In the genomic region with DNA sequence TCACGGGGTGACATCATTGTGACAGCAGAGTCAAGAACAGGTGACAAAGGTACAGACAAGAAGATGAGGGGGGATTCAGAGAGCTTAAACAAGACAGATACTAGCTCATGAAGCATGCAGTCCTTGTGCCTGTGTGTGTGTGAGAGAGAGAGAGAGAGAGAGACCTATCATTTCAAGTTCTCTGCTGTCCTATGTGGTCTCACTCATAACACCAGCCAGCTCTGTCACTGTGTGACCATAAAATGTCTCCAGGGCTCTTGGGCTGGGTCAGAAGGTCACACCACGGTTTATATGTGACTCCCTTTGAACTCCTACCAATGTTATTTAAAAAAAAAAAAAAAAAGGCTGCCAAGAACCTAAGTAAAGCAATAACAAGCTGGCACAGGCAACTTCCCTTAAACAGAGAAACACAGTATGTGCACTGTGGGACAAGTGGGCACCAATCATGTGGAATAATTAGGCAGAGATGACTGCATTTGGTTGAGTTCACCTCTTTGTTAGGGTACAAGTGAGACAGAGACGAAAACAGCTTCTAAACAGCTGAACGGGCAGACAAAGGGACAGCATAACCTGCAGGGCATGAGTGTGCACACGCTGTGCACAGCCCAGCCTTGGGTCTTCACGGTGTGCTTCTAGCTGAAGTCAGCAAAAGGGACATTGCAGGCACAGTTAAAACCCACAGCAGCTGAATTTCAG, we compare ENCODE assay signal across 13 mouse cellular contexts. TPM values are rescaled to one million over a fixed set of nuclear protein-coding genes. Genes with fewer than 3 reads are reported as not detected.
DNase-seq lines count a peak whose midpoint lies in the region; ATAC-seq and TF ChIP-seq lines count a peak whose summit lies in the region.
"Had no signal": no experiment of that assay in that cellular context is flagged by ENCODE, and none has a peak within 500 bp of the region (broad histone marks: within the 10 kb centered on the region; RNA-seq: fewer than 3 reads in every experiment).

No protein-coding gene starts in this region.

- H3K4me1 ChIP-seq in kidney, embryonic 15.5 days = peaks cover 12% of the 10 kb centered on the region
- peaks cover 19% of the 10 kb centered on the region for H3K4me1 ChIP-seq in forebrain, embryonic 10.5 days
- H3K4me1 ChIP-seq in forebrain, postnatal 0 days (ENCODE audit: insufficient read depth) = no peaks in the 10 kb centered on the region
- H3K4me1 ChIP-seq in intestine, postnatal 0 days (replicated peaks; ENCODE audit: control insufficient read depth, insufficient read depth, low read length) = no peaks in the 10 kb centered on the region

- no peaks in the 10 kb centered on the region for H3K27me3 ChIP-seq in kidney, embryonic 15.5 days
- H3K27me3 ChIP-seq in forebrain, embryonic 10.5 days (ENCODE audit: poor library complexity, severe bottlenecking) = no peaks in the 10 kb centered on the region
- H3K27me3 ChIP-seq in forebrain, postnatal 0 days (ENCODE audit: insufficient read depth, low read length) = no peaks in the 10 kb centered on the region
- no peaks in the 10 kb centered on the region for H3K27me3 ChIP-seq in intestine, postnatal 0 days (replicated peaks; ENCODE audit: control insufficient read depth, insufficient read depth, low read length)

- H3K27ac ChIP-seq in kidney, embryonic 15.5 days = no peak overlapping the region
- H3K27ac ChIP-seq in forebrain, embryonic 10.5 days = peak overlapping the region; percentile 66; the same call in 1 of the 2 replicates
- no peak overlapping the region for H3K27ac ChIP-seq in forebrain, postnatal 0 days (ENCODE audit: low read depth, low read length)
- no peak overlapping the region for H3K27ac ChIP-seq in gastrocnemius, adult 2 months
- H3K27ac ChIP-seq in intestine, postnatal 0 days (ENCODE audit: low read depth, low read length) = no peak overlapping the region

- no peak overlapping the region for H3K4me2 ChIP-seq in kidney, embryonic 15.5 days
- H3K4me2 ChIP-seq in forebrain, postnatal 0 days (ENCODE audit: low read depth) = no peak overlapping the region
- H3K4me2 ChIP-seq in intestine, postnatal 0 days (replicated peaks; ENCODE audit: low read depth) = no peak overlapping the region

- 0 out of 2 replicates have a peak, but pooled peaks have one; percentile 26 for ATAC-seq in kidney, embryonic 15.5 days (replicated peaks; ENCODE audit: low FRiP score)
- ATAC-seq in forebrain, postnatal 0 days = peak; percentile 61
- no peak for ATAC-seq in intestine, postnatal 0 days
- ATAC-seq: inflammation-experienced regulatory T-cells, adult 6 months; liver, postnatal 0 days had no signal

- H3K9ac ChIP-seq in kidney, embryonic 15.5 days = no peak overlapping the region
- no peak overlapping the region for H3K9ac ChIP-seq in forebrain, postnatal 0 days
- no peak overlapping the region for H3K9ac ChIP-seq in intestine, postnatal 0 days (ENCODE audit: low read depth, low read length)
- H3K9ac ChIP-seq: liver, postnatal 0 days had no signal

- no peaks in the 10 kb centered on the region for H3K9me3 ChIP-seq in kidney, embryonic 15.5 days (replicated peaks)
- H3K9me3 ChIP-seq in forebrain, embryonic 10.5 days = peaks cover 5% of the 10 kb centered on the region; the same call in 1 of the 2 replicates
- H3K9me3 ChIP-seq in forebrain, postnatal 0 days (ENCODE audit: low read length) = no peaks in the 10 kb centered on the region
- no peaks in the 10 kb centered on the region for H3K9me3 ChIP-seq in intestine, postnatal 0 days (ENCODE audit: control insufficient read depth)

- no peak for DNase-seq in kidney, postnatal 36 days
- DNase-seq in forebrain, embryonic 10.5 days (ENCODE audit: extremely low spot score, low spot score) = no peak
- DNase-seq in forebrain, postnatal 0 days = no peak
- DNase-seq in mesoderm, embryonic 11.5 days (ENCODE audit: low read depth, low spot score) = peak; percentile 16
- no peak for DNase-seq in gastrocnemius, adult 2 months
- no peak for DNase-seq in lung, postnatal 4 days
- DNase-seq: adrenal gland, postnatal 10 days; cerebellum, postnatal 25 days; kidney, postnatal 4 days; liver, postnatal 0 days had no signal

- intact Hi-C loops in gastrocnemius, adult 2 months (cut with DNase I) = loop anchor here (10.0 kb wide), 1 partner anchor 79 kb away; no protein-coding TSS in a partner anchor

- H3K4me3 ChIP-seq in kidney, embryonic 15.5 days (replicated peaks) = no peak overlapping the region
- H3K4me3 ChIP-seq in forebrain, embryonic 10.5 days = no peak overlapping the region
- H3K4me3 ChIP-seq in forebrain, postnatal 0 days (ENCODE audit: low read depth, low read length) = no peak overlapping the region
- no peak overlapping the region for H3K4me3 ChIP-seq in gastrocnemius, adult 2 months
- no peak overlapping the region for H3K4me3 ChIP-seq in intestine, postnatal 0 days (ENCODE audit: low read depth, low read length)

- no peak for TF ChIP-seq CTCF in forebrain, postnatal 0 days (IDR thresholded peaks at IDR 0.05; ENCODE audit: low read depth)
- no peak for TF ChIP-seq CTCF in gastrocnemius, adult 2 months (IDR thresholded peaks at IDR 0.05)
- no peak for TF ChIP-seq CTCF in intestine, postnatal 0 days (IDR thresholded peaks at IDR 0.05; ENCODE audit: low read depth)

- peaks cover 77% of the 10 kb centered on the region for H3K36me3 ChIP-seq in kidney, embryonic 15.5 days
- peaks cover 90% of the 10 kb centered on the region for H3K36me3 ChIP-seq in forebrain, embryonic 10.5 days (replicated peaks)
- H3K36me3 ChIP-seq in forebrain, postnatal 0 days (ENCODE audit: insufficient read depth) = peaks cover 71% of the 10 kb centered on the region
- H3K36me3 ChIP-seq in intestine, postnatal 0 days (ENCODE audit: control insufficient read depth, insufficient read depth) = no peaks in the 10 kb centered on the region

- WGBS in kidney, embryonic 15.5 days = 38% methylated on average over 6 of the region's 6 CpGs
- 37% methylated on average over 6 of the region's 6 CpGs for WGBS in forebrain, embryonic 10.5 days
- 18% methylated on average over 6 of the region's 6 CpGs for WGBS in forebrain, postnatal 0 days
- 64% methylated on average over 6 of the region's 6 CpGs for WGBS in intestine, postnatal 0 days

RNA-seq across cellular contexts. Expression of gene Dzip1, which starts 21.2 kb away (rescaled TPM):
- polyA plus RNA-seq in kidney, embryonic 15.5 days (2015; fragmentation: Nextera tagmentation; extraction: Ambion mirVana) = 17.6 and 20.1 TPM in 2 replicates
- 13.0 and 13.9 TPM in 2 replicates for polyA plus RNA-seq in forebrain, embryonic 10.5 days (2016; fragmentation: Nextera tagmentation; extraction: Ambion mirVana)
- 187 and 205 TPM in 2 replicates for total RNA-seq in forebrain, postnatal 0 days (2014; rRNA removed)
- 30.8 and 48.2 TPM in 2 replicates for polyA plus RNA-seq in forebrain, postnatal 0 days (2015; fragmentation: Nextera tagmentation; extraction: Ambion mirVana)
- total RNA-seq in gastrocnemius, adult 2 months (2021) = 1 to 10 TPM; 1.6 to 2.6 TPM
- 2.7 and 3.2 TPM in 2 replicates for polyA plus RNA-seq in intestine, postnatal 0 days (2015; fragmentation: Nextera tagmentation; extraction: Ambion mirVana)

RNA-seq across cellular contexts. Expression of gene Dnajc3, which starts 33.8 kb away (rescaled TPM):
- polyA plus RNA-seq in kidney, embryonic 15.5 days (2015; fragmentation: Nextera tagmentation; extraction: Ambion mirVana) = 45.8 and 48.9 TPM in 2 replicates
- 28.4 and 32.2 TPM in 2 replicates for polyA plus RNA-seq in forebrain, embryonic 10.5 days (2016; fragmentation: Nextera tagmentation; extraction: Ambion mirVana)
- 24.1 and 27.0 TPM in 2 replicates for total RNA-seq in forebrain, postnatal 0 days (2014; rRNA removed)
- polyA plus RNA-seq in forebrain, postnatal 0 days (2015; fragmentation: Nextera tagmentation; extraction: Ambion mirVana) = 15.5 and 19.4 TPM in 2 replicates
- total RNA-seq in gastrocnemius, adult 2 months (2021) = 10 to 100 TPM; 18.3 to 25.0 TPM
- 37.6 and 38.1 TPM in 2 replicates for polyA plus RNA-seq in intestine, postnatal 0 days (2015; fragmentation: Nextera tagmentation; extraction: Ambion mirVana)
